In the genomic region with DNA sequence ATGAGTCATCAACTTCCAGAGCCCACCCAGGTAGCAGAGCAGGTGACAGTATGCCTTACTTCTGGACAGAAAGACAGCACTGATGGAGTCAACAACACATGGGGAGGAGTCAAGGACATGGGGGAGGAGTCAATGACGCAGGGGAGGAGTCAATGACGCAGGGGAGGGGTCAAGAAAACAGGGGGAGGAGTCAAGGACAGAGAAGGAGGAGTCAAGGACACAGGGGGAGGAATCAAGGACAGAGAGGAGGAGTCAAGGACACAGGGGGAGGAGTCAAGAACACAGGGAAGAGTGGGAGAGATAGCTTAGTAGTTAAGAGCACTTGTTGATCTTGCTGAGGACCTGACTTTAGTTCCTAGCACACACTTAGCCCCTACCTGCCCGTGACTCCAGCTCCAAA, we compare ENCODE assay signal across 24 mouse cellular contexts. TPM values are rescaled to one million over a fixed set of nuclear protein-coding genes. Genes with fewer than 3 reads are reported as not detected.
DNase-seq lines count a peak whose midpoint lies in the region; ATAC-seq and TF ChIP-seq lines count a peak whose summit lies in the region.
"Had no signal": no experiment of that assay in that cellular context is flagged by ENCODE, and none has a peak within 500 bp of the region (broad histone marks: within the 10 kb centered on the region; RNA-seq: fewer than 3 reads in every experiment).

No protein-coding gene starts in this region.

- no peaks in the 10 kb centered on the region for H3K27me3 ChIP-seq in stomach, embryonic 14.5 days (ENCODE audit: control insufficient read depth, insufficient read depth, low read length)
- H3K27me3 ChIP-seq in stomach, postnatal 0 days (ENCODE audit: control insufficient read depth, insufficient read depth, low read length): no peaks in the 10 kb centered on the region
- H3K27me3 ChIP-seq in MEL (ENCODE audit: control insufficient read depth in 1 of 2, insufficient read depth in 2 of 2, low read length in 2 of 2): peaks cover 3 to 19% of the 10 kb centered on the region in 2 experiments; a peak in 3 of 4 replicates
- H3K27me3 ChIP-seq: forebrain, embryonic 13.5 days; hindbrain, embryonic 13.5 days had no signal

- no peak for TF ChIP-seq POLR2A in MEL (IDR thresholded peaks at IDR 0.05; ENCODE audit: control insufficient read depth in 1 of 2, insufficient read depth in 1 of 2, low read depth in 1 of 2, low read length in 2 of 2, poor library complexity in 1 of 2)

- no peaks in the 10 kb centered on the region for H3K79me2 ChIP-seq in MEL (ENCODE audit: control insufficient read depth, insufficient read depth, low read length, poor library complexity)

- H3K9ac ChIP-seq in stomach, embryonic 14.5 days (replicated peaks; ENCODE audit: low read depth, low read length): no peak overlapping the region
- H3K9ac ChIP-seq in stomach, postnatal 0 days (ENCODE audit: low read length): no peak overlapping the region
- no peak overlapping the region for H3K9ac ChIP-seq in MEL (ENCODE audit: control insufficient read depth, low read depth, low read length, poor library complexity, severe bottlenecking)
- H3K9ac ChIP-seq: forebrain, embryonic 13.5 days; hindbrain, embryonic 13.5 days had no signal

- TF ChIP-seq EP300 in stomach, postnatal 0 days (optimal IDR thresholded peaks at IDR 0.05): no peak
- no peak for TF ChIP-seq EP300 in MEL (IDR thresholded peaks at IDR 0.05; ENCODE audit: low read depth in 1 of 2, low read length in 2 of 2)

- WGBS in stomach, embryonic 14.5 days: 59% methylated on average over 3 of the region's 3 CpGs
- 51% methylated on average over 3 of the region's 3 CpGs for WGBS in stomach, postnatal 0 days

- ATAC-seq in stomach, embryonic 14.5 days (ENCODE audit: insufficient number of reproducible peaks, insufficient read depth, low FRiP score, low read depth): 0 out of 2 replicates have a peak, but pooled peaks have one; percentile 28
- ATAC-seq in stomach, postnatal 0 days (ENCODE audit: low FRiP score, low TSS enrichment): no peak
- ATAC-seq: activated CD4-positive, CD25-positive, alpha-beta regulatory T cell, adult 4 months; forebrain, embryonic 13.5 days; forebrain, embryonic 16.5 days; hindbrain, embryonic 16.5 days; inflammation-experienced regulatory T-cells, adult 6 months; intestine, embryonic 16.5 days; Patski had no signal

- no peak for DNase-seq in stomach, postnatal 0 days (ENCODE audit: low spot score)
- DNase-seq in MEL (ENCODE audit: low read depth, low spot score): peak; percentile 17
- peak; percentile 2 for DNase-seq in induced T-regulatory cell, adult 2 months (ENCODE audit: low read depth)
- DNase-seq in cerebellum, adult 11-12 months: no peak
- no peak for DNase-seq in ovary, postnatal 10 days (ENCODE audit: low spot score)
- DNase-seq: adrenal gland, adult 8-10 months; adrenal gland, postnatal 25 days; cerebellum, adult 18-20 months; cerebellum, adult 9-10 months; cerebellum, postnatal 14 days; gastrocnemius, postnatal 10 days; heart, adult 11 months had no signal

- no peak overlapping the region for H3K4me2 ChIP-seq in stomach, embryonic 14.5 days (replicated peaks; ENCODE audit: low read depth, low read length)
- no peak overlapping the region for H3K4me2 ChIP-seq in stomach, postnatal 0 days (replicated peaks; ENCODE audit: low read depth)
- H3K4me2 ChIP-seq: forebrain, embryonic 13.5 days; heart, embryonic 11.5 days; hindbrain, embryonic 13.5 days had no signal

- no peak overlapping the region for H3K4me3 ChIP-seq in stomach, embryonic 14.5 days (ENCODE audit: low read depth, low read length)
- no peak overlapping the region for H3K4me3 ChIP-seq in stomach, postnatal 0 days (ENCODE audit: low read depth, low read length)
- H3K4me3 ChIP-seq in MEL (ENCODE audit: control insufficient read depth in 1 of 2, insufficient read depth in 1 of 2, low read depth in 2 of 2, low read length in 2 of 2): no peak overlapping the region
- H3K4me3 ChIP-seq: forebrain, embryonic 10.5 days; forebrain, embryonic 13.5 days; hindbrain, embryonic 13.5 days had no signal

- no peaks in the 10 kb centered on the region for H3K9me3 ChIP-seq in stomach, embryonic 14.5 days (ENCODE audit: control insufficient read depth, low read depth, low read length)
- H3K9me3 ChIP-seq in stomach, postnatal 0 days (ENCODE audit: control insufficient read depth, low read length): no peaks in the 10 kb centered on the region
- no peaks in the 10 kb centered on the region for H3K9me3 ChIP-seq in MEL (replicated peaks; ENCODE audit: insufficient read depth, low read length)
- H3K9me3 ChIP-seq: forebrain, embryonic 10.5 days; forebrain, embryonic 13.5 days had no signal

- H3K27ac ChIP-seq in stomach, embryonic 14.5 days (ENCODE audit: low read length): no peak overlapping the region
- no peak overlapping the region for H3K27ac ChIP-seq in stomach, postnatal 0 days (replicated peaks)
- no peak overlapping the region for H3K27ac ChIP-seq in MEL (ENCODE audit: control insufficient read depth, low read depth, low read length)
- H3K27ac ChIP-seq: forebrain, embryonic 10.5 days; forebrain, embryonic 13.5 days; hindbrain, embryonic 13.5 days had no signal

- TF ChIP-seq CTCF in stomach, postnatal 0 days (IDR thresholded peaks at IDR 0.05; ENCODE audit: low read depth): no peak
- no peak for TF ChIP-seq CTCF in MEL (IDR thresholded peaks at IDR 0.05 in 2 of 3, conservative IDR thresholded peaks at IDR 0.05 in 1 of 3; ENCODE audit: control insufficient read depth in 1 of 3, insufficient read depth in 1 of 3, low read depth in 2 of 3, low read length in 3 of 3, poor library complexity in 1 of 3, severe bottlenecking in 1 of 3)

- no peaks in the 10 kb centered on the region for H3K4me1 ChIP-seq in stomach, embryonic 14.5 days (ENCODE audit: control insufficient read depth, insufficient read depth, low read length)
- H3K4me1 ChIP-seq in stomach, postnatal 0 days (replicated peaks; ENCODE audit: control insufficient read depth, insufficient read depth): no peaks in the 10 kb centered on the region
- no peaks in the 10 kb centered on the region for H3K4me1 ChIP-seq in MEL (ENCODE audit: control insufficient read depth in 1 of 2, insufficient read depth in 2 of 2, low read length in 2 of 2)
- H3K4me1 ChIP-seq: hindbrain, embryonic 13.5 days had no signal

- no peaks in the 10 kb centered on the region for H3K36me3 ChIP-seq in stomach, embryonic 14.5 days (ENCODE audit: control insufficient read depth, insufficient read depth, low read length)
- H3K36me3 ChIP-seq in stomach, postnatal 0 days (ENCODE audit: control insufficient read depth, insufficient read depth, low read length): no peaks in the 10 kb centered on the region
- no peaks in the 10 kb centered on the region for H3K36me3 ChIP-seq in MEL (ENCODE audit: control insufficient read depth in 1 of 2, insufficient read depth in 2 of 2, low read length in 2 of 2)
- H3K36me3 ChIP-seq: forebrain, embryonic 10.5 days; hindbrain, embryonic 13.5 days had no signal

- no peak for TF ChIP-seq RAD21 in MEL (IDR thresholded peaks at IDR 0.05; ENCODE audit: low read depth, low read length)

TF ChIP-seq in MEL, 35 proteins besides CTCF, POLR2A, EP300 and RAD21:
- no peak for TF ChIP-seq GABPA (IDR thresholded peaks at IDR 0.05; ENCODE audit: low read depth, low read length)
- no peak for TF ChIP-seq E2F4 (IDR thresholded peaks at IDR 0.05; ENCODE audit: borderline replicate concordance, low read depth, low read length)
- no peak for TF ChIP-seq JUND (IDR thresholded peaks at IDR 0.05; ENCODE audit: low read depth, low read length)
- TF ChIP-seq SMC3 (IDR thresholded peaks at IDR 0.05; ENCODE audit: low read depth, low read length): no peak
- TF ChIP-seq KAT2A (conservative IDR thresholded peaks at IDR 0.05; ENCODE audit: low read depth, low read length): no peak
- no peak for TF ChIP-seq ELF1 (IDR thresholded peaks at IDR 0.05; ENCODE audit: low read depth, low read length)
- no peak for TF ChIP-seq MYC (IDR thresholded peaks at IDR 0.05; ENCODE audit: low read depth, low read length)
- no peak for TF ChIP-seq GATA1 (IDR thresholded peaks at IDR 0.05; ENCODE audit: low read depth, low read length)
TF ChIP-seq in MEL: peak in this region for 0.

RNA-seq across cellular contexts. Expression of gene Pcbp3, which starts 30.8 kb away (rescaled TPM):
- polyA plus RNA-seq in stomach, embryonic 14.5 days (2014; fragmentation: Nextera tagmentation; extraction: Ambion mirVana): 27.3 and 28.2 TPM in 2 replicates
- polyA plus RNA-seq in stomach, postnatal 0 days (2015; fragmentation: Nextera tagmentation; extraction: Ambion mirVana): 15.3 and 18.5 TPM in 2 replicates
- total RNA-seq in MEL (2012; rRNA removed): 1.1 and 1.2 TPM in 2 replicates
- polyA plus RNA-seq in MEL (2012; ENCODE audit: insufficient read depth in 1 of 2, insufficient read length in 2 of 2, low read depth in 1 of 2, low replicate concordance in 2 of 2, missing spikeins in 1 of 2): 1 to 10 TPM in 1 of 2 experiments, not detected in 1; 3.3 TPM
- total RNA-seq: CH12.LX had no signal

RNA-seq across cellular contexts. Expression of gene Slc19a1, which starts 39.6 kb away (rescaled TPM):
- 30.2 and 35.4 TPM in 2 replicates for polyA plus RNA-seq in stomach, embryonic 14.5 days (2014; fragmentation: Nextera tagmentation; extraction: Ambion mirVana)
- polyA plus RNA-seq in stomach, postnatal 0 days (2015; fragmentation: Nextera tagmentation; extraction: Ambion mirVana): 13.9 and 14.2 TPM in 2 replicates
- 57.7 and 65.3 TPM in 2 replicates for total RNA-seq in MEL (2012; rRNA removed)
- 10 to 100 TPM in 1 of 2 experiments, not detected in 1; 86.4 TPM for polyA plus RNA-seq in MEL (2012; ENCODE audit: insufficient read depth in 1 of 2, insufficient read length in 2 of 2, low read depth in 1 of 2, low replicate concordance in 2 of 2, missing spikeins in 1 of 2)

Comparison
In these comparisons a context has a peak if more than half of its experiments do, and no peak if none do; other contexts are left out.
1. DNase-seq: peak in MEL (single experiment) and induced T-regulatory cell, adult 2 months (single experiment); none in stomach, postnatal 0 days (single experiment), cerebellum, adult 11-12 months (single experiment) and ovary, postnatal 10 days (single experiment).